Mouse (Mus musculus): ENCODE data around the gene Vsig2. TPM values are rescaled to one million over a fixed set of nuclear protein-coding genes. Genes with fewer than 3 reads are reported as not detected.

Vsig2 gene
- polyA plus RNA-seq, 1 experiment from 2014 or later, result not detected

Other genes starting within 250 kb of the Vsig2 start
- gene Ccdc15, start 190.8 kb upstream of the Vsig2 start, polyA plus RNA-seq (2014; fragmentation: Nextera tagmentation; extraction: Ambion mirVana), result 8.8 and 9.3 TPM in 2 replicates
- not detected in 2 replicates for gene Hepacam, start 171.9 kb upstream of the Vsig2 start, polyA plus RNA-seq (2014; fragmentation: Nextera tagmentation; extraction: Ambion mirVana)
- gene Robo4, start 137.4 kb upstream of the Vsig2 start, polyA plus RNA-seq (2014; fragmentation: Nextera tagmentation; extraction: Ambion mirVana), result 5.1 and 5.3 TPM in 2 replicates
- 40.1 and 43.9 TPM in 2 replicates for gene Robo3, start 106.0 kb upstream of the Vsig2 start, polyA plus RNA-seq (2014; fragmentation: Nextera tagmentation; extraction: Ambion mirVana)
- gene Msantd2, start 49.9 kb upstream of the Vsig2 start, polyA plus RNA-seq (2014; fragmentation: Nextera tagmentation; extraction: Ambion mirVana), result 35.8 and 36.4 TPM in 2 replicates
- 25.1 and 29.6 TPM in 2 replicates for gene Esam, start 11.2 kb upstream of the Vsig2 start, polyA plus RNA-seq (2014; fragmentation: Nextera tagmentation; extraction: Ambion mirVana)
- 2.5 and 2.9 TPM in 2 replicates for gene Nrgn, start 13.6 kb downstream of the Vsig2 start, polyA plus RNA-seq (2014; fragmentation: Nextera tagmentation; extraction: Ambion mirVana)
- gene Siae, start 16.4 kb downstream of the Vsig2 start, polyA plus RNA-seq (2014; fragmentation: Nextera tagmentation; extraction: Ambion mirVana), result 7.7 and 8.5 TPM in 2 replicates
- gene Spa17, start 74.5 kb downstream of the Vsig2 start, polyA plus RNA-seq (2014; fragmentation: Nextera tagmentation; extraction: Ambion mirVana), result 13.6 and 14.6 TPM in 2 replicates
- gene Tbrg1, start 118.1 kb downstream of the Vsig2 start, polyA plus RNA-seq (2014; fragmentation: Nextera tagmentation; extraction: Ambion mirVana), result 143 and 146 TPM in 2 replicates
- 0.08 and 0.10 TPM in 2 replicates for gene Panx3, start 130.0 kb downstream of the Vsig2 start, polyA plus RNA-seq (2014; fragmentation: Nextera tagmentation; extraction: Ambion mirVana)
- not detected in 2 replicates for gene Olfr160, start 177.0 kb downstream of the Vsig2 start, polyA plus RNA-seq (2014; fragmentation: Nextera tagmentation; extraction: Ambion mirVana)
- gene Olfr874, start 205.9 kb downstream of the Vsig2 start, polyA plus RNA-seq (2014; fragmentation: Nextera tagmentation; extraction: Ambion mirVana), result not detected in 2 replicates
- gene Olfr875, start 232.6 kb downstream of the Vsig2 start, polyA plus RNA-seq (2014; fragmentation: Nextera tagmentation; extraction: Ambion mirVana), result not detected in 2 replicates

Measured in midbrain, embryonic 11.5 days (tissue).